Mouse (Mus musculus) neural tube, embryonic 10.5 days (tissue): ENCODE results near the gene Gm5724.

Experiments used
- DNase-seq: peaks from one replicate; pipeline ENCODE4 v3.0.0-alpha.2; 2017; ENCODE audit warnings: low spot score; ENCODE audit errors: extremely low spot score

The Gm5724 gene

DNA sequence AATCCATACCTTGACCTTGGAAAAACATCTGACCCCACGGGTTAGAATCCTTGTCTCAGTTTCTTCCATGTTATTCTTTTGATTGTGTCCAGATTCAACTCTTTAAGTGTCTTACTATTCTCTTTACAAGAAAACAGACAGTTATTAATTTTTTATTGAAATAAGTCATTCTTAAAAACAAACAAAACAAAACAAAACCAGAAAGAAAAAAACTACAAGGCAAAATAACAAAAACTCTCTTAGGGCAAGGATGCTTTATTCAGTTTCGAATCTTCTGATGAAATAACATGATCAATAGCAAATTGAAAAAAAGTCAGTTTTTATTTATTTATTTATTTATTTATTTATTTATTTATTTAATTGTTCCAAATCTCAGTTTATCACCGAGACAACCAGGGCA lies at the start of gene Gm5724:
Gm5724 (minus strand) TSS at position 101 of the 400 bp plus-strand sequence.
- no peak for DNase-seq

DNA sequence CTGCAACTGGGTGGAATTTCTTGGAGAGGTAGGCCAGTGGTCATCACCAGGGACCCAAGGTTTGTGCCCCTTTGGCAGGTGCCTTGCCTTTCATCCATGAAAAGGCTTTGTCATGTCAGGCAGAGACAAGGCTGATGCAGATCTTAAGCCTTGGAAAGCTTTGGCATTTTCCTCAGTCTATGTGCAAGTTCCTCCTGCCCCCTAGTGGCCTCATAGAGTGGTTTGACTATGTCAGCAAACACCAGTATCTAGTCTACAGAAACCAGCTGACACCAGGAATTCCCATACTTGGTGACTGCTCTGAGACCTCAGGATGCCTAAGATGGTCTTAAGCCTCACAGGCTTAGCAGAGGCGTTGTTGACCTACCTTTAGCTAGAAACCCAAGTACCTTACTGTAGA lies 24.2 kb upstream of the Gm5724 start:
- peak; percentile 36 for DNase-seq

DNA sequence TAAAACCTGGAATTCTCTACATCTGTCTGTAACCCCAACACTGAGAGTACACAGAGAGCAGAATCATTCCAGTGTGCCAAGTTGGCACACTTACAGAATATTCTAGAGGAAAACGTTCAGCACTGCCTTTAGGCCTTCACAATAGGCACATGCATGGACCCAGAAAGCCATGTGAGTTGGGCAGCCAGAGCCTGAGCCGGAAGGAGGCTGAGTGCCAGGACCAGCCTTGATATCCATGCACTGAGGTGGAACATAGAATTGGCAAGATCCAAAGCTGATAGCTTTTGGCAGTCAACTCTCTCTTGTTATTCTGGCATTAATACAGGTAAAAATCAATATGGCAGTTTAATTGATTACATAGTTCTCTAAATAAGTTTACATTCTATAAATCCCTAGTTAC lies 866 bp upstream of the Gm5724 start:
- DNase-seq: no peak

DNA sequence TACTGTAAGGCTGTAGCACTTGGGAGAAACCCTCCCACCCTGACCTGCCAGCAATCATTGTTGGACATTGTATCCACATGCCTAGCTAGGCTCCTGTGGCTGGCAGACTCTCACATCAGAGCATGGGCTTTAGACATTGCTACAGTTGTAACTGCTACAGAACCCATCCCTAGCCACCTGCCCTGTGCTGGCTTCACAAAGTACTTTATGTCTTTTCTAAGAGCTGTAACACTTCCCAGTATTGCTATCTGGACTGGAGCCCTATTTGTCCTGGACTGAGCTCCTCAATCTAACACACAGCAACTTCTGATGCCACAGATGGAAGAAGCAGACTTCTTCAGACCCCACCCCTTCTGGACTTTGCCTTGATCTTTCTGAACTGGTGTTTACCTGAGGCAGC lies 82.4 kb downstream of the Gm5724 start:
- DNase-seq: no peak

DNA sequence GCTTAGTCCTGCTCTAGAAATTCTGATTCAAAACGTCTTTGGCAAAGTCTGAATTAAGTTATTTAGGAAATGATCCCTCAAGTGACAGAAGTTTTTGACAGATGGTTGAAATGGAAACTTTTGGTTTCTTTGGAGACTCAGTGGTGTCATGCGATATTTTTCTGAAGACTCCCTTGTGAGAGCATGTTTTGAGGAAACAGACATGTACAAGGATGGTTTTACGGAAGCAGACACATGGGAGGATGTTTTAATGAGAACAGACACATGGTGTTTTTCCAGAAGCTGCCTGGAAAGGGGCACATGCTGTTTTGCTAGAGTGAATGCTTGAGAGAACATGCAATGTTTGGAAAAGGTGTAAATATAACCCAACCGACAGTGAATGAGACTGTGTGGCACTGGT lies 86.6 kb downstream of the Gm5724 start:
- no peak for DNase-seq
